Mouse (Mus musculus) c-Kit-positive CD71-positive TER-119-positive erythroid progenitor cells, embryonic 14.5 days (primary cell): ENCODE results near the gene P2ry14.
"Not testable (repeated sequence)": the region's sequence is repeated elsewhere in the genome, so short reads cannot be mapped to it uniquely, and the experiment has no call there.

ENCODE experiments used
- DNase-seq: peaks from one replicate; pipeline ENCODE4 v3.0.0-alpha.2; 2013; ENCODE audit warnings: low spot score

The P2ry14 gene

GRCm38 (mm10) chr3:59104462-59104861, 49.0 kb downstream of the P2ry14 start:
- no peak for DNase-seq

- no peak for DNase-seq
These were observed 51.3 kb downstream of the P2ry14 start for GRCm38 (mm10) chr3:59102146-59102545.

GRCm38 (mm10) chr3:59101218-59101986, 52.0 kb downstream of the P2ry14 start, which contains the start of gene Gpr171:
TSS of gene Gpr171 (minus strand) at chr3:59101821.
- no peak for DNase-seq

GRCm38 (mm10) chr3:59098540-59098939, 54.9 kb downstream of the P2ry14 start:
- no peak for DNase-seq

GRCm38 (mm10) chr3:59097421-59097820, 56.0 kb downstream of the P2ry14 start:
- no peak for DNase-seq

GRCm38 (mm10) chr3:59092702-59093101, 60.7 kb downstream of the P2ry14 start:
- DNase-seq: no peak

GRCm38 (mm10) chr3:59080919-59081318, 72.5 kb downstream of the P2ry14 start:
- no peak for DNase-seq

- no peak for DNase-seq
These were observed 73.0 kb downstream of the P2ry14 start for GRCm38 (mm10) chr3:59080293-59080916.

- peak; percentile 70 for DNase-seq
These were observed 74.1 kb downstream of the P2ry14 start for GRCm38 (mm10) chr3:59079327-59079726.

- DNase-seq: no peak
These were observed 74.8 kb downstream of the P2ry14 start for GRCm38 (mm10) chr3:59078585-59078984.

- DNase-seq: no peak
These were observed 76.1 kb downstream of the P2ry14 start for GRCm38 (mm10) chr3:59077278-59077677.

GRCm38 (mm10) chr3:59069071-59069470, 84.3 kb downstream of the P2ry14 start:
- DNase-seq: not testable (repeated sequence)

GRCm38 (mm10) chr3:59066558-59067294, 86.7 kb downstream of the P2ry14 start:
- DNase-seq: no peak

- DNase-seq: no peak
These were observed 87.5 kb downstream of the P2ry14 start for GRCm38 (mm10) chr3:59065937-59066336.
